Mouse (Mus musculus): ENCODE data around the gene Spem1. TPM values are rescaled to one million over a fixed set of nuclear protein-coding genes. Genes with fewer than 3 reads are reported as not detected.
"Not testable (repeated sequence)": the region's sequence is repeated elsewhere in the genome, so short reads cannot be mapped to it uniquely, and the experiment has no call there.

Gene Spem1
- polyA plus RNA-seq (2015; fragmentation: Nextera tagmentation; extraction: Ambion mirVana) = not detected in 2 replicates

DNA sequence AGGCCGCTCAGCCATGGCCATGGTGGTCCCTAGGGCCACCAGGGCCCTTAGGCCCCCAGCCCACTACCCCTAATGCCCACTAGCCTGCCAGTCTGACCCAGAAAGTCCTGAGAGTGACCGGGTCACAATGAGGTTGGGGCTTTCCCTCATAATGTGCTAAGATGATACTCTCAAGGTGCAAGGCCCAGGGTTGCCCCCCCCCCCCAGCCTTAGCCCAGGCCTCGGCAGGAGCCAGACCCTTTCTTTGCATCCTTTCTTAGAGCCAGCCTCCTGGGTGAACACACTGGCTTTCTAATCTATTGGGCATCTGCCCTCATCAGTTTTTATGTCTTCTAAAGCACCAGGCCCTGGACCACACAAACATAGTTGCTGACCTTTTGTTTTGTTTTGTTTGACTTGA lies at the start of gene Spem1:
Gene Spem1, minus strand, starts transcription at position 101 of the 400 bp plus-strand sequence.
- DNase-seq (ENCODE audit: low spot score) = no peak

DNA sequence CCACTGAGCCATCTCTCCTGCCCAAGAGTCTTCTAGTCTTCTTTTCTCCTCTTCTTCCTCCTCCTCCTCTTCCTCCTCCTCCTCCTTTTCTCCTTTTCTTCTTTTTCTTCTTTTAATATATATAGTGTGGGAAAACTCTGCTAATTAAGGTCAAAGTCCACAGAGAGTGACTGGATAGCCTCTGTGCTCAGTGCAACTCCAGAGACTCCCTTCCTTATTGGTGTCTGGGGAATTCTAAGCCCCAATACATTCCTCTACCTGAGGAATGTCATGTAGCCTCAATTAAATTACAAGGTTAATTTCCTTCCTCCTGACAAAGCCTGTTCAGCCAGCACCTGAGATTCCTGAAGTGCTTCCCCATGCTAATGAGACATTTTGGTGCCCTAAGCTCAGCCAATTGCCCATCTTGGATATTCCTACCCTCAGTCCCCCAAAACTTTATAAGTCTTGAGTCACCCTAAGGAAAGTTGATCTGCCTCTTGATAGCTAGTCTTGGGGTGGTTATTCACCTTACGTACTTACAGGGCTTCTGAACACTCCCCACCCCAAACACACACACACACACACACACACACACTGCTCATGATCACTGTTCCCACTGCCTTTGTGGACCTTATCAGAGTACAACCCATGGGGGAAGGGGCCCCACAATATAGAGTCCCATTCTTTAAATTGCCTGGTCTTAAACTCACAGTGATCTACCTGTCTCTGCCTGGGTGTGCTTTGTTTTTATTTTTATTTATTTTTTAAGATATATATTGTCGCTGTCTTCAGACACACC lies 48.5 kb upstream of the Spem1 start:
- no peak for DNase-seq (ENCODE audit: low spot score)

DNA sequence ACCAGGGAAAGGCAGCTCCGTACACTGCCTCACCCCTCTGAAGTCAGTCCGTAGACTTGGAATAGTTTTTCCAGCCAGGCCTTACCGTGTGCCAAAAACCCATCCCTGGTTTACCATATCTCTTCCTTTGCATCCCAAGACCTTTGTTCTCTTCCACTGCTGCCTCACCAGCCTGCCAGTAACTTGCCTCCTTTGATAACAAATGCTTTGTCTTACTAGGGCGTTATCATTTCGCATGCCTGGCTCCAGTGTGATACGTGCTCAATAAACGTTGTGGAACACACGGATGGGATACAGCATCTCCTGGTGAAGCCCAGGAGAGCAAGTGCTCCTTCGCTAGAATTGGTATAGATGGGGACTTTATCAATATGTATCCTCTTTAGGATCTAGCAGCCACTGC lies 45.4 kb upstream of the Spem1 start:
- DNase-seq (ENCODE audit: low spot score) = no peak

DNA sequence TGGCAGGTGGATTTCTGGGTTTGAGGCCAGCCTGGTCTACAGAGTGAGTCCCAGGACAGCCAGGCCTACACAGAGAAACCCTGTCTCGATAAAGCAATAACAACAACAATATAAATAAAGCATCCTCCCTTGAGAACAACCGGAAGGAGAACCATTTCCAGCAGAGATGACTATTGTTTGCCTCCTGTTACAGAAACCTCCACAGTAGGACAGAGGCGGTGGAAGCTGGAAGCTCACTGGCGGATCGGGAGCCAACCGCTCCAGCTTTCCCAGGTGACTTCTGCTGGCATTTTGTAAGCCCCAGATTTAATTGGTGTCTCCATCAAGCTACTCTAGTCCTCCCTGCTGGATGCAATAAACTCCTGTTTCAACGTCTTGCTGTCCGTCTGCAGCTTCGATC lies 43.6 kb upstream of the Spem1 start:
- no peak for DNase-seq (ENCODE audit: low spot score)

DNA sequence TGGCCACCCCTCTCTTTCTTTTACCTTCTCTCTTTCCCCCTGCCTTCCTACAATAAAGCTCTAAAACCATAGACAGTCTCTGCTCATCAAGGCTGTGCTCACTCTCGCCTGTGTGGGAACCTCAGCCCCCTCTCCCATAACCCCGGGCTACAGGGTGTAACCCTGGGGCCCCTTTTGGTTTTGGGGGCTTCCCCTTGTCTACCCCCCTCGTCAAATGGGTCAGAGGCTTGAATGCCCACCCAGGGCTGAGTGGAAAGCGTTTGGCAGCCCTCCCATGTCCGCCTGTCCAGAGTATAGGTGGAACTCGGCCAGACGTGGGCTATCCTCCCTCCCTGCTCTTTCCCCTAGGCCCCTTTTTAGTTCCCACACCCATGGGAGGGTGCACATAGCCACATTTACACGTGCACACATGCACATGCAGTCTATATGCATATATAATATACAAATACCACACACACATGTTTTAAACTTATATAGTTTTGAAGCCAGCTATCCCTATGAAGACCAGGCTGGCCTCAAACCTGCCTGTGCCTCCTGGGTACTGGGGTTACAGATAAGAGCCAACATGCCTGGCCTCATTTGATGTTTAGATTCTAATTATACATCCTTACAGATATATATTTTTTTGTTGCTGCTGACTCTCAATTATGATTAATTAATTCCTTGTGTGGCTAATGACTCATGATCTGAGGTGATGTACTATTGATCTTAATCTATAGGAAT lies 42.3 kb upstream of the Spem1 start:
- DNase-seq (ENCODE audit: low spot score) = no peak

DNA sequence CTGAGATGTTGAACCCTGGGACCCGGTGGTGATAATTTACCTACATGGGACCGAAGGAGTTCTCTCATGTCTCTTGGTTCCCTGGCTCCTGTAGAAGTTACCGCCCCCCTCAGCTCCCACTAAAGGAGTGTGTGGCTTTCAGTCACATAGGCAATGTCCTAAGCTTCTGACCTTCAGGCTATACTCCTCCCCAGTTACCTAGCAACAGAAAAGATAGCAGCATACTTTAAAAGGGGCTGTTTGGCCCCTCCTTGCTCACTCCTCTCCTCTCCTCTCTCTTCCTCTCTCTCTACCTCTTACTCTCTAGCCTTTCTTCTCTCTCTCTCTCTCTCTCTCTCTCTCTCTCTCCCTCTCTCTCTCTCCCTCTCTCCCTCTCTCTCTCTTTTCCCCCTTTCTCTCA lies 41.7 kb upstream of the Spem1 start:
- not testable (repeated sequence) for DNase-seq (ENCODE audit: low spot score)

DNA sequence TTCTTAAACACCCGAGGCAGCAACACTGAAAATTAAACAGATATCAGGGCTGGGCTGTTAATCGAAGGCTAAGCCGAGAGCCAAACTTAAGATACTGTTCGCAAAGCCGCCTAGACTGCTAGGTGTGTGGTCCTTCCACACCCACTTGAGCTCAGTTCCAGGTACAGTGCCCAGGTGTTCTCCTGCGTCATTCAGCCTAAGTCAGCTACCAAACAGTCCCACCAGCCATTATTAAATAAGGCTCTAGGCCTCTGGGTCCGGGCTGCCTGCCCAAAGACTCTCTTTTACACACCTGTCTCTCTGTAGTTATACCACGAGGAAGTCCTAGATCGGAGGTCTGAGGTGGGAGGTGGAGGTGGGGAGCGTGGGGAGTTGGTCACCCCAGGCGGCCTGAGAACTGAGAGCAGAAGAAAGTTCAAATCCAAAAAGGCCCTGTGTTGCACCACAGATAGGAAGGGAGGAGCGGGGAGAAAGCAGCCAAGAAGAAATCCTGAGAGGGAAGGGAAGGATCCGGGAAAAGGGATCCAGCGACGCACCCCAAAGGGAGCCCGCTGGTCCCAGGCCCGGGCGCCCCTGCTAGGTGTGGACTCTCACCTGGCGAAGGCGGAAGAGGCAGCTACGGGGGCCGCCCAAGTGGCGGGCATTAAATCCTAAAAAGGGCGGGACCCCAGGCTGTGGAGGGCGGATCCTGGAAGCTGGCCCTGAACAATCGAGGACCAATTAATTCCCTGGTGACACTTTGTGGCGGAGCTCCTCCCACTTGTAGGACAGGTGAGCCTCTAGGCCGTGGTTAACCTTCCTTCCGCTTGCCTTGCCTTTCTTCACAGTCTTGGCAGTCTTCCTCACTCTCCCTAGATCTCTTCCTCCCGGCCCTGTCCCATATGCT lies 36.4 kb upstream of the Spem1 start, which contains the start of gene Tnk1:
Gene Tnk1, minus strand, starts transcription at position 618 of the 886 bp plus-strand sequence.
- no peak for DNase-seq (ENCODE audit: low spot score)

DNA sequence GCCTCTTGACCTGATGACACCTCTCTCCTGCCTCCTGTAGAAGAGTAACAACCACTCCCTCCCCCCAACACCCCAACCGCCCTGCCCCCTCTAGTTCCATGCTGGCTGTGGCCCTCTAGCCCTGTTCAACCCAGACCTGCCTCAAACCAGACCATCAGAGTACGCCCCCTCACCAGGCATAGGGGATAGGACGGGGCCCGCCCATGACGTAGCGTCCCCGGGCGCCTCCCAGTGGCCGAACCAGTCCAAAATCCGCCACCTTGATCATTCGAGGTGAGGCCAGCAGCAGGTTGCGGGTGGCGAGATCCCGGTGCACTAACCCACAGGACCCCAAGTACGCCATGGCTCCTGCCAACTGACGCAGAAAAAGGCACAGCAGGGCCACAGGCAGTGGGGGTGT lies 33.4 kb upstream of the Spem1 start:
- peak; percentile 48 for DNase-seq (ENCODE audit: low spot score)

DNA sequence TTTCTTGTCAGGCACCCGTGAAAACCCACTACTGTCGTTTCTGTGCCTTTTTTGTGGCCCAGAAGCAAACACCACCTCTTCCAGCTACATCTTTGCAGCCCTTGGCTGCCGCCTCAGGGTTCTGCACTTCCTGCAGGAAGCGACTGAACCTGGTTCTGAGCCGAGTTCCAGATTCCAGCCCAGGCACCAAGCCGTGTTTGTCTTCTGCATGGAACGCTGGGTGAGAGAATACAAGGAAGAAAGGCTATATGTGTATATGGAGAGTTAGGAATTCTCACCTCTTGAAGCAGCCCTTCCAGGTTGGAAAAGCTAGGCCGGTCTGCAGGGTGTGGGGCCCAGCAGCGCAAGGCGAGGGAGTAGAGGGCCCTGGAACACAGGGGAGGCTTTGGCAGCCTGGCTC lies 32.7 kb upstream of the Spem1 start:
- DNase-seq (ENCODE audit: low spot score) = no peak

DNA sequence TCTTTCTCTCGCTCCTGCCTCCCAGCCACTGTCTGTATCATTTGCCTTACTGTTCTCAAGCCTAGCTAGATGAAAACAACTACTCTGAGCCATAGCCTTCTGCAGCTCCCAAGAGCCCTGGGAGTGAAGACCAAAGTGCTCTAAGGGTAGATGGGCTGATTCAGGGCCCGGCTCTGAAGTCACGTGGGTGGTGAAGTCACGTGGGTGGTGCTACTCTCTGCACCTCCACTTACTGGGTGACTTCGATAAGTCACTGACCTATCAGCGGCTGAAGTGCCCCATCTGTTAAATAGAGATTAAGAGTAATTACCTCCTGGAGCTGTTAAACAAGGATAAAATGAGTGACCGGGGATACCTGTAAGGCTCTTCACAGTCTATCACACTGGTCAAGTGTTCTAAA lies 32.0 kb upstream of the Spem1 start:
- DNase-seq (ENCODE audit: low spot score) = no peak

DNA sequence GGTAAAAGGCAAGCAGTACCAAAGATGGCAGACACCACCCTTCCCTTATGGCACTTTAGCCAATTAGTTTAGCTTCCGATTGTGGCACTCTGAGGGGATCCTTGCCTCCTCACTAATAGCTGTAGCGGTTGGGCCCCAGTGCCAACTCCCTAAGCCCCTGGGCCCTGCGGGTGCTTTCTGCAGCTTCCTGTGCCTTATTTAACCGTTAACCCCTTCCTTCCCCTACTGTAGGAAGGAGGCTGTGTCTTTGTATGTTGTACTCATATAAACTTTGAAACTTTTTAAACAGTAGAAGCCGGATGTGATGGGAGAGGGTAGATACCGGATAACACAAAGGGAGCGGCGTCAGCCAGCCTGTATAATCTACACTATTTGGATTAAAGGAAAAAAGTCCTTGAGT lies 28.8 kb upstream of the Spem1 start:
- DNase-seq (ENCODE audit: low spot score) = peak; percentile 65

DNA sequence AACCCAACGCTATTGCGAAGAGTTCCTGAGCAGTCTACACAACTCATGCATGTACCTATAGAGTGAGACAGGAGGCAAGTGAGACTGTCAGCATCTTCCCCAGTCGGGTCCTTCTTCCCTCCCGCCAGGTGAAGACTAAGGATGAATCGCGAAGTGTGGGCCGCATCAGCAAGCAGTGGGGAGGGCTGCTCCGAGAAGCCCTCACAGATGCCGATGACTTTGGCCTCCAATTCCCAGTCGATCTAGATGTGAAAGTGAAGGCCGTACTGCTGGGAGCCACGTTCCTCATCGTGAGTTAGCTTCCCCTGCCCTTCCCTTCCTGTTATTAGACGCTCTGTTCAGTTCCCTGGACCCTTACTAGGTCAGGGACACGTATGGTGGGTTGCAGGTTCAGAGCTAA lies 27.9 kb upstream of the Spem1 start:
- no peak for DNase-seq (ENCODE audit: low spot score)

DNA sequence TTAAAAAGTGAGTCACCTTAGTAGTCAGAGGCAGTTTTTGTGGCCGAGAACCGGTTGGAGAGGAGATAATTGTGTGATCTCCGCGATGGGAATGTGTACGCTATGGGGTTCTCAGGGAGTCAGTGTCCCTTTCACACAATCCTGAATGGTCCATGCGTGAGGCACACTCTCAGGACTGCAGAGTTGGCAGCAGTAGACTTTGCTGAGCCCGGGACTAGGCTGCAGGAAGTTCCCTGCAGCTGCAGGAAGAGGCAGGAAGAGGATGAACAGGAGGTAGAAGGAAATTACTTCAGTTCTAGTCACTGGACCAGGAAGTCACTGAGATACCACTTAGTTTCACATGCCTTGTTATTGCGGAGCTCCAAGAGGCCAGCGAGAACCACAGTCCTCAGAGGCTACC lies 27.1 kb upstream of the Spem1 start:
- DNase-seq (ENCODE audit: low spot score) = no peak

DNA sequence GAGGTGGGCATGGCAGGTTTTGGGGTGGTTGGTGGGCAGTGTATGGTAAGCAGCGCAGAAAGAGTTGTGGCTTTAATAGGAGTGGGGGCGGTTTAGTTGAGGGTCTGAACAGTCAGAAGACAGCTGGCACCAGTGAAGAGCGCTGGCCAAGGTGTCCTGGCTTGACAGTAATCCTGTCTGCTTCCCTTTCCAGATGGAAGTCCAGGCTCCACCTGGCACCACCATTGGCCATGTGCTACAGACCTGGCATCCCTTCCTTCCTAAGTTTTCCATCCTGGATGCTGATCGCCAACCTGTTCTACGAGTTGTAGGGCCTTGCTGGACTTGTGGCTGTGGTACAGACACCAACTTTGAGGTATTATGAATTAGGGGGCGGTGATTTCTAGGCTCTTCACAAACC lies 26.0 kb upstream of the Spem1 start:
- no peak for DNase-seq (ENCODE audit: low spot score)

DNA sequence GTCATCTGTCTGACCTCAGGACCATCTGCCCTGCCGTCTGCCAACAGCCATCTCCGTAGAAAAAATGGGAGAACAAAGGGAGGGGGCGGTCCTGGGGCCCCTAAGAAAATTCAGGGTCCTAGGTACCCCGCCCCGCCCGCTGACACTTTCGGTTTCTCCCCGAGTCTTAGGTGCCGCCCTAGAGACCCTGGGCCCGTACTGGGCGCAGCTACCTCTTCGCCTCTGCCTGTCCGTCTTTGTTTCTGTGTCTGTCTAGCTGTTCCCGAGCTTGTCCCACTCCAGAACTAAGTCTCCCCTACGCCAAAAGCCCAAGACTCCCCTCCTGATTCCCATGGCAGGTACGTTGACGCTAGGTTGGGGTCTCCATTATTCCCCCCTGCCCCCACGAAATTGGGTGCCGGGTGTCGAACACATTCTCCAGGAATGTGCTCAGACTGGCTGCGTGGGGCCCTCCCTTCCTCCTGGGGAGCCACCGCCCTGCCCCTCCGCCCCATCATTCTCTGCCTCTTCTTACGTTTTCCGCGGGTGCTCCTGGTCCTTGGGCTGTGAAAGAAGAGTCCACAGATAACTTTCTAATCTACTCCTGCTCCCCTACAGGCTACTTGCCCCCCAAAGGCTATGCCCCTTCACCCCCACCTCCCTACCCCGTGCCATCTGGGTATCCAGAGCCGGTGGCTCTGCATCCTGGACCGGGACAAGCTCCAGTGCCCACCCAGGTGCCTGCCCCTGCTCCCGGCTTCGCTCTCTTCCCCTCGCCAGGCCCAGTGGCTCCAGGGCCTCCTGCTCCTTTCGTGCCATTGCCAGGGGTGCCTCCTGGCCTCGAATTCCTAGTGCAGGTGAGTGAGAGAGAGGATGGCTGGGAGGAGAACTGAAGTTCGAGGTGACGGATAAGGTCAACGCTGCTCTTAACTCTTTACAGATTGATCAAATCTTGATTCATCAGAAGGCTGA lies 25.0 kb upstream of the Spem1 start:
- peak; percentile 83 for DNase-seq (ENCODE audit: low spot score)

DNA sequence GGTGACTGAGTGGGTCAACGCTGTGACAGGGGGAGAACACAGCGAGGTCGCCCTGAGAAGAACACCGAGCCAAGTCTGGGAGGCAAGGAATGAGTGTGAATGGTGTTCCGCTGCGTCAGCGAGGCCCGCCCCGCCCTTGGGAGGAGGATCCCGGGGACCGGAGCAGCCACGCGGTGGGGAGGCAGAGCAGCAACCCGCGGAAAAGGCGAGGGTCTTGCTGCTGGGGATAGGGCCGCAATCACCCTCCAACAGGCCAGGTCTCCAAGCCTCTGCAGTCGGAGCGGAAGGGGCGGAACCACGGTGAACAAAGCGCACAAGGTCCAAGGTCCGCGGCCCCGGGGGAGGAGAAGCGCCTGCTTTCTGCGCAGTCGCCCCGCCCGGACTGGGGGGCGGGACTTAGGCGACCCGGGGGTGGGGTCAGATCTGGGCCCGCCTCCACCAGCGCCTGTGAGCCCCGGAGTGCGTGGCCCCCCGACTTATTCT lies 24.3 kb upstream of the Spem1 start, which contains the start of gene Plscr3:
Gene Plscr3, plus strand, starts transcription at position 179 of the 483 bp plus-strand sequence.
- DNase-seq (ENCODE audit: low spot score) = peak; percentile 91

DNA sequence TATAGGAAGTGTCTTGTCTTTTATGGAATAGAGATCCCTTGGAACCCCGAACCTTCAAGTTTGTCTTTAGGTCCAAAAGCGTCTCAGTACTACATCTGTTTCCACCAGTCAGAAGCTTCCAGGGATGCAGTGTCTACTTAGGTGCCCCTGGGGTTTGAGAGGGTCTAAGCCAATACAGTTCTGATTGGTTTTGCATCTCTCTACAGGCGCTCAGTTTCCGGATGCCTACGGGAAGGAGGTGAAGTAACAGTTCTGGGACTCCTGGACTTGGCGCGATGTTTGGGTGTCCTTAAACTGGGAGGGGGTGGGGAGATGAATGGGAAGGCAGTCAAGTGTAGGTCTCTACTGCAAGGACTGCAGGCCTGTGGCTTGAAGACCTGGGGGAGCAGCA lies 16.7 kb upstream of the Spem1 start:
- DNase-seq (ENCODE audit: low spot score) = no peak

DNA sequence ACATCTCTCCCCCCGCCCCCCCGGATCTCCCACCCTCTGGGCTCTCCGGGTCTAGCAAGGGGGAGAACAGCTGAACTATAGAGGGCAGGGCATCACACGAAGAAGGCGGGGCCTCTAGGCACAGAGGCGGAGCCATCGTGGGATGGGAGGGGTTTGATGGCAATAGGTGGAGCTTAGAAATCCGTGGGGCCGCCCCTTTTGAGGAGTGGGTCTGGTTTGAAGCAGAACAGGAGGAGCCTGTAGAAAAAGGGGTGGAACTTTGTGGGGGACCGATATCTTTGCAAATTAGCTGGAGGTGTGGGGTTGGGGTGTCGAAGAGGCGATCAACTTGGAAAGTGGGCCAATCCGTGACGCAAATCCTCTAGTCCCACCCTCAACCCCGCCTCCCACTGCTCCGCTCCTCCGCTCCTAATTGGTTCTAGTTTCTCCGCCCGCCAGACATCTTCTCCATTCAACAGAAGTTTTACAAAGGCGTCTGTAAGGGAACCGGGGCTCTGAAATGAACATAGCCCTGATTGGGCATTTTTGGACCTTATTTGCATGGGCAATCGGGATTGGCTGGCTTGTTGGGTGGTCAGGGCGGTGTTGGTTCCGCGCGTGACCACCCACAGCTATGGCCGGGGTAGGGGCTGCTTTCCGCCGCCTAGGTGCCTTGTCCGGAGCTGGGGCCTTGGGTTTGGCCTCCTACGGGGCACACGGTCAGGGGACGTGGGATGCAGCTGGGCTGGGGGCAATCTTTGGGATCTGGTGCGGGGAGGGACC lies 16.2 kb upstream of the Spem1 start, which contains the start of gene Tmem256:
Gene Tmem256, plus strand, starts transcription at position 563 of the 762 bp plus-strand sequence.
- DNase-seq (ENCODE audit: low spot score) = peak; percentile 96

DNA sequence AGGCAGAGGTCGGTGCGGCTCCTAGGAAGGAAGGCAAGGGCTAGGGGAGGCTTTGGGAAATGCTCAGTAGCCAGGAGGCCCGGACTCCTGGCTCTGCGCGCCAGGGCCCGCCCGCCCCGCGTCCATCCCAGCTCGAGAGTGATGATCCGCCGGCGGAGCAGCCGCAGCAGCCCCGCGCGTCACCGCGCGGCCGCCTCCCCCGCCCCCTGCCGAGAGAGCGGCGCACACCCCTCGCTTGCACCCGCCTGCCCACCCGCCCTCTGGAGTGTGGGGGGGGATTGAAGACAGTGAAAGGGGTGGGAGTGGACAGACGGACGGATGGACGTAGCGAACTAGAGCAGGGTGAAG lies 15.6 kb upstream of the Spem1 start, which contains the start of gene Nlgn2:
Gene Nlgn2, minus strand, starts transcription at position 181 of the 348 bp plus-strand sequence.
- DNase-seq (ENCODE audit: low spot score) = no peak
